Mouse (Mus musculus): ENCODE measurements around the gene 3110009E18Rik. TPM values are rescaled to one million over a fixed set of nuclear protein-coding genes. Genes with fewer than 3 reads are reported as not detected.

The 3110009E18Rik gene
- polyA plus RNA-seq, 1 experiment from 2014 or later: 5.1 TPM

GRCm38 (mm10) chr1:120120141-120120968 lies 632 bp upstream of the 3110009E18Rik start:
- 5% methylated on average over 24 of the region's 24 CpGs for WGBS (ENCODE audit: insufficient replicate concordance)
- ATAC-seq: peak; percentile 79
- H3K27me3 ChIP-seq (ENCODE audit: insufficient read depth, low read length): no peaks in the 10 kb centered on the region

GRCm38 (mm10) chr1:120121930-120122530 lies 1.0 kb downstream of the 3110009E18Rik start:
- DNase-seq (no peak), ATAC-seq (no peak)
- Histone ChIP-seq H3K36me3 (replicated peaks; ENCODE audit: insufficient read depth, low read length) (peaks cover 18% of the 10 kb centered on the region), H3K9me3 (ENCODE audit: low read length) (no peaks in the 10 kb centered on the region), H3K27ac (ENCODE audit: low read depth) (peak overlapping the region; percentile 96), H3K27me3 (ENCODE audit: insufficient read depth, low read length) (no peaks in the 10 kb centered on the region), H3K9ac (replicated peaks) (peak overlapping the region; percentile 81), H3K4me3 (ENCODE audit: low read depth, low read length) (peak overlapping the region; percentile 72), H3K4me1 (ENCODE audit: insufficient read depth) (peaks cover 27% of the 10 kb centered on the region), H3K4me2 (ENCODE audit: low read depth, low read length) (peak overlapping the region; percentile 96)
- TF ChIP-seq EP300 (IDR thresholded peaks at IDR 0.05; ENCODE audit: low read depth) (no peak), CTCF (IDR thresholded peaks at IDR 0.05; ENCODE audit: low read depth) (no peak)
- 56% methylated on average over 9 of the region's 9 CpGs for WGBS (ENCODE audit: insufficient replicate concordance)

More at GRCm38 (mm10) chr1:120120141-120120968, 632 bp upstream of the 3110009E18Rik start:
- Histone ChIP-seq H3K9ac (replicated peaks) (peak overlapping the region; percentile 81), H3K4me3 (ENCODE audit: low read depth, low read length) (peak overlapping the region; percentile 72), H3K36me3 (replicated peaks; ENCODE audit: insufficient read depth, low read length) (peaks cover 30% of the 10 kb centered on the region), H3K27ac (ENCODE audit: low read depth) (peak overlapping the region; percentile 96), H3K9me3 (ENCODE audit: low read length) (no peaks in the 10 kb centered on the region), H3K4me2 (ENCODE audit: low read depth, low read length) (peak overlapping the region; percentile 96), H3K4me1 (ENCODE audit: insufficient read depth) (peaks cover 31% of the 10 kb centered on the region)
- TF ChIP-seq CTCF (IDR thresholded peaks at IDR 0.05; ENCODE audit: low read depth): no peak
- peak; percentile 63; the same call in 1 of the 2 replicates for TF ChIP-seq EP300 (IDR thresholded peaks at IDR 0.05; ENCODE audit: low read depth)
- peak; percentile 83 for DNase-seq

GRCm38 (mm10) chr1:120122634-120123383 lies 1.8 kb downstream of the 3110009E18Rik start:
- no peak for TF ChIP-seq CTCF (IDR thresholded peaks at IDR 0.05; ENCODE audit: low read depth)
- no peak for TF ChIP-seq EP300 (IDR thresholded peaks at IDR 0.05; ENCODE audit: low read depth)
- Histone ChIP-seq H3K4me3 (ENCODE audit: low read depth, low read length) (no peak overlapping the region), H3K36me3 (replicated peaks; ENCODE audit: insufficient read depth, low read length) (peaks cover 12% of the 10 kb centered on the region), H3K27me3 (ENCODE audit: insufficient read depth, low read length) (no peaks in the 10 kb centered on the region), H3K27ac (ENCODE audit: low read depth) (0 out of 2 replicates have a peak overlapping the region, but pooled peaks have one; percentile 96), H3K4me2 (ENCODE audit: low read depth, low read length) (peak overlapping the region; percentile 96), H3K9me3 (ENCODE audit: low read length) (no peaks in the 10 kb centered on the region), H3K9ac (replicated peaks) (no peak overlapping the region), H3K4me1 (ENCODE audit: insufficient read depth) (peaks cover 27% of the 10 kb centered on the region)
- ATAC-seq (no peak), DNase-seq (no peak)
- 65% methylated on average over 8 of the region's 8 CpGs for WGBS (ENCODE audit: insufficient replicate concordance)

- no peaks in the 10 kb centered on the region for H3K36me3 ChIP-seq (replicated peaks; ENCODE audit: insufficient read depth, low read length)
- 53% methylated on average over 4 of the region's 4 CpGs for WGBS (ENCODE audit: insufficient replicate concordance)
- H3K27ac ChIP-seq (ENCODE audit: low read depth): no peak overlapping the region
- no peak overlapping the region for H3K4me3 ChIP-seq (ENCODE audit: low read depth, low read length)
- no peaks in the 10 kb centered on the region for H3K27me3 ChIP-seq (ENCODE audit: insufficient read depth, low read length)
- H3K9me3 ChIP-seq (ENCODE audit: low read length): no peaks in the 10 kb centered on the region
- peaks cover 24% of the 10 kb centered on the region for H3K4me1 ChIP-seq (ENCODE audit: insufficient read depth)
- DNase-seq (no peak), ATAC-seq (no peak)
- H3K9ac ChIP-seq (replicated peaks): no peak overlapping the region
- no peak overlapping the region for H3K4me2 ChIP-seq (ENCODE audit: low read depth, low read length)
- TF ChIP-seq EP300 (IDR thresholded peaks at IDR 0.05; ENCODE audit: low read depth): no peak
- TF ChIP-seq CTCF (IDR thresholded peaks at IDR 0.05; ENCODE audit: low read depth): no peak
Observed at GRCm38 (mm10) chr1:120124839-120125238, 3.9 kb downstream of the 3110009E18Rik start.

- Histone ChIP-seq H3K27me3 (ENCODE audit: insufficient read depth, low read length) (no peaks in the 10 kb centered on the region), H3K4me1 (ENCODE audit: insufficient read depth) (peaks cover 22% of the 10 kb centered on the region), H3K4me2 (ENCODE audit: low read depth, low read length) (no peak overlapping the region), H3K4me3 (ENCODE audit: low read depth, low read length) (no peak overlapping the region), H3K9me3 (ENCODE audit: low read length) (no peaks in the 10 kb centered on the region), H3K36me3 (replicated peaks; ENCODE audit: insufficient read depth, low read length) (no peaks in the 10 kb centered on the region), H3K9ac (replicated peaks) (no peak overlapping the region), H3K27ac (ENCODE audit: low read depth) (no peak overlapping the region)
- ATAC-seq: no peak
- no peak for DNase-seq
- WGBS (ENCODE audit: insufficient replicate concordance): 69% methylated on average over 6 of the region's 6 CpGs
- TF ChIP-seq CTCF (IDR thresholded peaks at IDR 0.05; ENCODE audit: low read depth) (no peak), EP300 (IDR thresholded peaks at IDR 0.05; ENCODE audit: low read depth) (no peak)
Observed at GRCm38 (mm10) chr1:120125471-120125870, 4.5 kb downstream of the 3110009E18Rik start.

GRCm38 (mm10) chr1:120126318-120126717 lies 5.3 kb downstream of the 3110009E18Rik start:
- Histone ChIP-seq H3K9me3 (ENCODE audit: low read length) (no peaks in the 10 kb centered on the region), H3K9ac (replicated peaks) (no peak overlapping the region), H3K4me2 (ENCODE audit: low read depth, low read length) (no peak overlapping the region), H3K4me3 (ENCODE audit: low read depth, low read length) (no peak overlapping the region), H3K36me3 (replicated peaks; ENCODE audit: insufficient read depth, low read length) (no peaks in the 10 kb centered on the region), H3K27me3 (ENCODE audit: insufficient read depth, low read length) (no peaks in the 10 kb centered on the region), H3K27ac (ENCODE audit: low read depth) (no peak overlapping the region), H3K4me1 (ENCODE audit: insufficient read depth) (peaks cover 22% of the 10 kb centered on the region)
- TF ChIP-seq EP300 (IDR thresholded peaks at IDR 0.05; ENCODE audit: low read depth): no peak
- no peak for DNase-seq
- no peak for ATAC-seq
- 73% methylated on average over 9 of the region's 9 CpGs for WGBS (ENCODE audit: insufficient replicate concordance)
